Mouse (Mus musculus): ENCODE results near the gene Fam187b. TPM values are rescaled to one million over a fixed set of nuclear protein-coding genes. Genes with fewer than 3 reads are reported as not detected.

The Fam187b gene
- polyA plus RNA-seq (2014; fragmentation: Illumina TruSeq; extraction: RNeasy Lipid Tissue Mini Kit (QIAGEN cat#74804)) = 0.71 TPM

DNA sequence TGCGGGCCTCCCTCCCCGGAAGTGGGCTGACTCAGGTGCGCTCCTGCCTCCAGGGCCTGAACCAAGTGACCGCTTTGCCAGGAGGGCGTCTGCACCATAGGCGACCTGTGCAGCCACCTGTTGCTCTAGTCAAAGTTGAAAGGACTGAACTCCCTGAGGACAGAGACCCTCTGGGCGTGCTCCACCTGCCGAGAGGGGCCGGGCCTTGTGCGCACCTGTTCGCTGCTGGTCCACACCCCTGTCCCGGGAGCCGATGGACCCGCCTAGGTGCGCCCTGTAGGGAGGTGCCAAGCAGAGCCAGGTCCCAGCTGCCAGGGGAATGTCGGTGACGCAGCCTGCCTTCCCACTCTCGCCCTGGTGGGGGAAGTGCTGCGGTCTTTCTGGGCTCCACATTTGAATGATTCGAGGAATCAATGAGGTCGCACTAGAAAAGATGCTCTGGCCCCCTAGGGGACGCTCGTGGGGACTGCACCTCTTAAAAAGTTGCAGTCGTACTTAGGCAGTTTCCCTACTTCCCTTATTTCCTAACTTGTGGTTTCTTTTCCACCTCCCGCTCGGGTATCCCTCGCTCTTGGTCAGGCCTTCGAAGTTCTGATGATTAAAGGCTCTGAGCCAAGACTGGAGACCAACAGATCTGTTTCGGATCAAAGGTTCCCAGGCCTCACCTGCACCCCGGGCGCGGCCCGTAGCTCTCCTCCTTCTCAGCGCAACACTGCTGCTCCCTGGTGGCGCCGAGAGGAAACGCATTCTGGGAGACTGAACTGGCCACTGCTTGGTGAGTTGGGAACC is at the start of gene Fam187b:
TSS of gene Fam187b (plus strand) at position 290 of the 789 bp plus-strand sequence.

DNA sequence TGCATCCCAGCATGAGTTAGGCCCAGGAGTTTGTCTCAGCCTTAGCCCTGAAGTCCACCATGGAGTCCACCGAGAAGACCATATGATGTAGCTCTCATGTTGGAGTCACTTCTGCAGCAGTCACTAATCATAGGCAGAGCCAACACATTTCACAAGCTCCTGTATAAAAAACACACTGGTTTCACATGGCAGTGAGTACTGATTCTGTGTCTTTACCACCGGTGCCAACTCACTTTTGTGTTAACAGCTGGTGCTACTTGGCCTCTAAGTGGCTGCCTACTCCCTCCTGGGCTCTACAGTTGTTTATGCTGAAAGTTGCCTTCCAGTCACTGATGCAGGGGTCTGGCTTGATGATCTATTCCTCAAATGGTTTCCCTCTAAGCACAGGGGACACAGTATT is 49.0 kb upstream of the Fam187b start, which contains the start of gene Hamp2:
TSS of gene Hamp2 (minus strand) at position 101 of the 400 bp plus-strand sequence.

DNA sequence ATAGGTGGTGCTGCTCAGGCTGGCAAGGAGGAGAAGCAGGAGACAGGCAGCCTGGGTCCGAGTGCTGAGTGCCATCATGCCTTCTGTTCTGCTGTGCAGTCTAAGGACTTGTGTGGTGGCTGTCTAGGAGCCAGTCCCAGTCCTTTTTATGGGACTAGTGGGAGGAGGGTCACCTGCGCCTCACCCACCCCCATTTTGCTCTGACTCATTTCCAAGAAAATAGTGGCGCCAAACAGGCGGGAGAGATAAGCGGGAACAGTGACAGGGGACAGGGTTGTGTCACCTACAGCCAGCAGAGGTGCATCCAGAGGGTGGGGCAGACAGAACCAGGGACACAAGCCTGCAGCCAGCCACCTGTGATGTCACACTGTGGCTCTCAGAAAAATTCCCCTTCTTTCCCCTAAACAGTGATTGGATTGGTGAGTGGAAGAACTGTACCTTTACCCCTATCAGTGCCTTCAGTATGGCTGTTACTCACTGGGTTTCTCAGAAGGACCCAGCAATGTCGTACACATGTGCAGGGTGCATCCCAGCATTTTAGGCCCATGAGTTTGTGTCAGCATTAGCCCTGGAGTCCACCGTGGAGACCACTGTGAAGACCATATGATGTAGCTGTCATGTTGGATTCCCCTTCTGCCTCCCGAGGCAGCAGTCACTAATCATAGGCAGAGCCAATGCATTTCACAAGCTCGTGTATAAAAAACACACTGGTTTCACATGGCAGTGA is 29.5 kb upstream of the Fam187b start, which contains the start of gene Hamp:
TSS of gene Hamp (minus strand) at position 124 of the 727 bp plus-strand sequence.

DNA sequence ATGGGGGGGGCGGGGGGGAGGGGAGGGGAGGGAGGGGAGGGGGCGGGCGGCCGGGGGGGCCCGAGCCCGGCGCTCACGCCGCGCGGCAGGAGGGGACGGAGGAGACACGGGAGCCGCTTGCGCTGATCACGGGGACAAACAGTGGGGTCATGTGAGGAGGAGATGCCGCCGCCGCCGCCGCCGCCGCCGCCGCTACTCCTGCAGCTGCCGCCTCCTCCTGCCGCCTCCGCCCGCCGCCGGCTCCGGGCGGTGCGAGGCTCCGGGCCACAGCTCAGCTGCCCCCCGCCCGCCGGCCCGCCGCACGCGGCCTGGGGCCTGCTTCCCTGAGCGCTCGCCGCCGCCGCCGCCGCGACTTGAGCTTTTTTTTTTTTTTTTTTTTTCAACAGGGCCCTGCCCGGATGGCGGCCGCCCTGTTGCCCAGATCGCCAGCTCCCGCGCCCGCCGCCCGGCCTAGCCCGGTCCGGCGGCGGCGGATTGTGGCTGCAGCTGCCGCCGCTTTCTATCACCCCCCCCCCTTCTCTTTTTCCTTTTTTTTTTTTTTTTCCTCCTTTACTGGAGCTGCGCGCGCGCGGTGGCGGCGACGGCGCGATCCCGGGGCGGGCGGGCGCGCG is 16.7 kb upstream of the Fam187b start, which contains the start of gene Usf2:
TSS of gene Usf2 (minus strand) at position 48 of the 611 bp plus-strand sequence.

DNA sequence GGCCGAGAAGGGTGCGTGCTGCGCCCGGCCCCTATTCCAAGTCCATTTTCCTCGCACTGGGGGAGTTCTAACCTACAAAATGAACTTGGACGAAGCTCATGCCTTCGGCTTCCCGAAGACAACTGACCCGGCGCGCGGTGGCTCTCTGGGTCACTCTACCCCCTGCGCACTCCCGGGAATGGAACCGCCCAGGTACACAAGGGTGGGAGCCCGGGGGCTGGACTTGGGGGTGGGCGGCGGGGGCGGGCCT is 414 bp upstream of the Fam187b start, which contains the start of gene Lsr:
TSS of gene Lsr (minus strand) at position 214 of the 250 bp plus-strand sequence.

Other genes with a start within 250 kb of the Fam187b start
- 12.8 TPM for gene Tmem147, start 244.2 kb upstream of the Fam187b start, polyA plus RNA-seq (2014; fragmentation: Illumina TruSeq; extraction: RNeasy Lipid Tissue Mini Kit (QIAGEN cat#74804))
- not detected for gene Gapdhs, start 230.1 kb upstream of the Fam187b start, polyA plus RNA-seq (2014; fragmentation: Illumina TruSeq; extraction: RNeasy Lipid Tissue Mini Kit (QIAGEN cat#74804))
- gene Sbsn, start 222.3 kb upstream of the Fam187b start, polyA plus RNA-seq (2014; fragmentation: Illumina TruSeq; extraction: RNeasy Lipid Tissue Mini Kit (QIAGEN cat#74804)) = 1.2 TPM
- gene Dmkn, start 210.0 kb upstream of the Fam187b start, polyA plus RNA-seq (2014; fragmentation: Illumina TruSeq; extraction: RNeasy Lipid Tissue Mini Kit (QIAGEN cat#74804)) = 16.0 TPM
- not detected for gene Krtdap, start 185.9 kb upstream of the Fam187b start, polyA plus RNA-seq (2014; fragmentation: Illumina TruSeq; extraction: RNeasy Lipid Tissue Mini Kit (QIAGEN cat#74804))
- 0.23 TPM for gene Ffar2, start 150.0 kb upstream of the Fam187b start, polyA plus RNA-seq (2014; fragmentation: Illumina TruSeq; extraction: RNeasy Lipid Tissue Mini Kit (QIAGEN cat#74804))
- not detected for gene Ffar3, start 117.6 kb upstream of the Fam187b start, polyA plus RNA-seq (2014; fragmentation: Illumina TruSeq; extraction: RNeasy Lipid Tissue Mini Kit (QIAGEN cat#74804))
- not detected for gene Ffar1, start 112.2 kb upstream of the Fam187b start, polyA plus RNA-seq (2014; fragmentation: Illumina TruSeq; extraction: RNeasy Lipid Tissue Mini Kit (QIAGEN cat#74804))
- gene Cd22, start 93.4 kb upstream of the Fam187b start, polyA plus RNA-seq (2014; fragmentation: Illumina TruSeq; extraction: RNeasy Lipid Tissue Mini Kit (QIAGEN cat#74804)) = 4.0 TPM
- gene Mag, start 58.9 kb upstream of the Fam187b start, polyA plus RNA-seq (2014; fragmentation: Illumina TruSeq; extraction: RNeasy Lipid Tissue Mini Kit (QIAGEN cat#74804)) = not detected
- not detected for gene Hamp2, start 49.1 kb upstream of the Fam187b start, polyA plus RNA-seq (2014; fragmentation: Illumina TruSeq; extraction: RNeasy Lipid Tissue Mini Kit (QIAGEN cat#74804))
- gene Hamp, start 29.8 kb upstream of the Fam187b start, polyA plus RNA-seq (2014; fragmentation: Illumina TruSeq; extraction: RNeasy Lipid Tissue Mini Kit (QIAGEN cat#74804)) = not detected
- gene Usf2, start 17.0 kb upstream of the Fam187b start, polyA plus RNA-seq (2014; fragmentation: Illumina TruSeq; extraction: RNeasy Lipid Tissue Mini Kit (QIAGEN cat#74804)) = 67.2 TPM
- gene Lsr, start 326 bp upstream of the Fam187b start, polyA plus RNA-seq (2014; fragmentation: Illumina TruSeq; extraction: RNeasy Lipid Tissue Mini Kit (QIAGEN cat#74804)) = 1.8 TPM
- gene Fxyd5, start 68.7 kb downstream of the Fam187b start, polyA plus RNA-seq (2014; fragmentation: Illumina TruSeq; extraction: RNeasy Lipid Tissue Mini Kit (QIAGEN cat#74804)) = 6.0 TPM
- gene Fxyd7, start 77.7 kb downstream of the Fam187b start, polyA plus RNA-seq (2014; fragmentation: Illumina TruSeq; extraction: RNeasy Lipid Tissue Mini Kit (QIAGEN cat#74804)) = not detected
- gene Fxyd1, start 83.4 kb downstream of the Fam187b start, polyA plus RNA-seq (2014; fragmentation: Illumina TruSeq; extraction: RNeasy Lipid Tissue Mini Kit (QIAGEN cat#74804)) = 4.9 TPM
- gene Lgi4, start 85.6 kb downstream of the Fam187b start, polyA plus RNA-seq (2014; fragmentation: Illumina TruSeq; extraction: RNeasy Lipid Tissue Mini Kit (QIAGEN cat#74804)) = 0.43 TPM
- gene Fxyd3, start 102.9 kb downstream of the Fam187b start, polyA plus RNA-seq (2014; fragmentation: Illumina TruSeq; extraction: RNeasy Lipid Tissue Mini Kit (QIAGEN cat#74804)) = 6.1 TPM
- not detected for gene Hpn, start 141.5 kb downstream of the Fam187b start, polyA plus RNA-seq (2014; fragmentation: Illumina TruSeq; extraction: RNeasy Lipid Tissue Mini Kit (QIAGEN cat#74804))
- gene Scn1b, start 153.2 kb downstream of the Fam187b start, polyA plus RNA-seq (2014; fragmentation: Illumina TruSeq; extraction: RNeasy Lipid Tissue Mini Kit (QIAGEN cat#74804)) = 0.48 TPM
- 4.4 TPM for gene Gramd1a, start 182.1 kb downstream of the Fam187b start, polyA plus RNA-seq (2014; fragmentation: Illumina TruSeq; extraction: RNeasy Lipid Tissue Mini Kit (QIAGEN cat#74804))